Mouse (Mus musculus) stomach, embryonic 16.5 days (tissue): ENCODE results near the gene Slc41a2. TPM values are rescaled to one million over a fixed set of nuclear protein-coding genes. Genes with fewer than 3 reads are reported as not detected.
A peak's percentile ranks its signal among the peaks of the same experiment; 100 is the strongest.

Experiments
- ATAC-seq: fragments of 200-750 bp; cut with Nextera tagmentation; 2 replicates; pipeline ENCODE4 v1.8.0; 2017; ENCODE audit warnings: moderate number of reproducible peaks, moderate TSS enrichment; ENCODE audit not compliant: insufficient read depth, low FRiP score
- H3K27ac ChIP-seq: fragments of 300-500 bp; sonication (generic); 2 replicates; pipeline ENCODE4 v1.5.1; 2014; ENCODE audit warnings: low read length
- H3K27me3 ChIP-seq: fragments of 300-500 bp; sonication (generic); 2 replicates; pipeline ENCODE4 v1.6.1; 2014; ENCODE audit warnings: low read length, control low read depth, mixed read lengths; ENCODE audit not compliant: control insufficient read depth, insufficient read depth
- H3K36me3 ChIP-seq: fragments of 300-500 bp; sonication (generic); 2 replicates; pipeline ENCODE4 v1.6.1; 2014; ENCODE audit warnings: low read length; ENCODE audit not compliant: control insufficient read depth, insufficient read depth
- H3K4me1 ChIP-seq: fragments of 300-500 bp; sonication (generic); 2 replicates; pipeline ENCODE4 v1.6.1; 2014; ENCODE audit warnings: low read length, control low read depth, mixed read lengths; ENCODE audit not compliant: control insufficient read depth, insufficient read depth
- H3K4me2 ChIP-seq: fragments of 300-500 bp; sonication (generic); 2 replicates; pipeline ENCODE4 v1.6.1; 2014; ENCODE audit warnings: low read depth, low read length, mixed read lengths
- H3K4me3 ChIP-seq: fragments of 300-500 bp; sonication (generic); replicated peaks from 2 replicates; pipeline ENCODE4 v1.5.1; 2014; ENCODE audit warnings: mild to moderate bottlenecking, low read length
- H3K9ac ChIP-seq: fragments of 300-500 bp; sonication (generic); 2 replicates; pipeline ENCODE4 v1.6.1; 2014; ENCODE audit warnings: low read length
- H3K9me3 ChIP-seq: fragments of 300-500 bp; sonication (generic); replicated peaks from 2 replicates; pipeline ENCODE4 v1.6.1; 2016; ENCODE audit warnings: low read length, control low read depth; ENCODE audit not compliant: control insufficient read depth
- WGBS: fragments of 180-500 bp; shearing (Covaris S2); extraction: QIAGEN DNeasy Blood & Tissue Kit; methylation state at CpG from one replicate; pipeline ENCODE4 v1.1.7; 2014; 5-methylcytosine and 5-hydroxymethylcytosine counted together
- polyA plus RNA-seq: library from polyadenylated mRNA; unstranded; fragments of >200 nt; fragmentation: Nextera tagmentation; extraction: Ambion mirVana; gene quantifications from 2 replicates; pipeline ENCODE4 v1.2.1, GENCODE M21; 2015

The Slc41a2 gene
- polyA plus RNA-seq, 1 experiment from 2014 or later = 1.0 TPM

GRCm38 (mm10) chr10:83217256-83217655 lies 120.4 kb downstream of the Slc41a2 start:
- 46% methylated on average over 5 of the region's 5 CpGs for WGBS
- H3K9ac ChIP-seq = no peak overlapping the region
- H3K4me3 ChIP-seq = no peak overlapping the region
- H3K36me3 ChIP-seq = no peaks in the 10 kb centered on the region
- no peaks in the 10 kb centered on the region for H3K9me3 ChIP-seq
- H3K27me3 ChIP-seq = no peaks in the 10 kb centered on the region
- H3K4me2 ChIP-seq = no peak overlapping the region
- no peak for ATAC-seq
- peak overlapping the region; percentile 14; the same call in 1 of the 2 replicates for H3K27ac ChIP-seq
- H3K4me1 ChIP-seq = peaks cover 8% of the 10 kb centered on the region; the same call in 1 of the 2 replicates

DNA sequence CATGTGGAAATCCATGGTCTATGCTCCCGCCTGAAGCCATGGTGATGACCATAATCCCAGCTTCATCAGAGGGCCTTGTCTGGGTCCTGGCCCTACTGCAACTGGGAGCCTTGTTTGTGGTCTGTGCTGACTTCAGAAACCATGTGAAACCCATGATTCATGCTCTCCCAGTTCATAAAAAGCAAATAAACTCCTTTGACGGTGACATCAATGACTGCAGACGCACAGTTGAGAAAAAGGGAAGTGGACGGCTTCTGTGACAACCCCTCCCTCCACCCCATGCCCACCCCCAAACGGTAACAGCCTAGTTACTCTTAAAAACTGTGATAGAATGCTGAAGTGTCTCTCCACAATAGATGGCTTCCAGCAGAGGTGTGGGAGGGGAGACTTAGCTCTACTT lies 122.1 kb downstream of the Slc41a2 start:
- H3K4me3 ChIP-seq = no peak overlapping the region
- H3K9me3 ChIP-seq = no peaks in the 10 kb centered on the region
- 55% methylated on average over 5 of the region's 5 CpGs for WGBS
- H3K4me2 ChIP-seq = no peak overlapping the region
- H3K9ac ChIP-seq = no peak overlapping the region
- no peak overlapping the region for H3K27ac ChIP-seq
- no peaks in the 10 kb centered on the region for H3K4me1 ChIP-seq
- H3K27me3 ChIP-seq = no peaks in the 10 kb centered on the region
- no peak for ATAC-seq
- no peaks in the 10 kb centered on the region for H3K36me3 ChIP-seq

GRCm38 (mm10) chr10:83212618-83213017 lies 125.1 kb downstream of the Slc41a2 start:
- WGBS = 87% methylated on average over 4 of the region's 4 CpGs

GRCm38 (mm10) chr10:83210968-83211583 lies 126.6 kb downstream of the Slc41a2 start:
- H3K4me1 ChIP-seq = no peaks in the 10 kb centered on the region; the same call in 1 of the 2 replicates
- H3K4me2 ChIP-seq = no peak overlapping the region
- no peaks in the 10 kb centered on the region for H3K27me3 ChIP-seq
- H3K4me3 ChIP-seq = no peak overlapping the region
- H3K9me3 ChIP-seq = no peaks in the 10 kb centered on the region
- no peaks in the 10 kb centered on the region for H3K36me3 ChIP-seq
- WGBS = 50% methylated on average over 6 of the region's 6 CpGs
- no peak overlapping the region for H3K27ac ChIP-seq
- no peak for ATAC-seq
- H3K9ac ChIP-seq = no peak overlapping the region

More at GRCm38 (mm10) chr10:83212618-83213017, 125.1 kb downstream of the Slc41a2 start:
- no peak overlapping the region for H3K9ac ChIP-seq
- H3K4me2 ChIP-seq = no peak overlapping the region
- ATAC-seq = no peak
- no peak overlapping the region for H3K27ac ChIP-seq
- no peaks in the 10 kb centered on the region; the same call in 1 of the 2 replicates for H3K4me1 ChIP-seq
- no peaks in the 10 kb centered on the region for H3K9me3 ChIP-seq
- no peaks in the 10 kb centered on the region for H3K36me3 ChIP-seq
- no peaks in the 10 kb centered on the region for H3K27me3 ChIP-seq
- no peak overlapping the region for H3K4me3 ChIP-seq

DNA sequence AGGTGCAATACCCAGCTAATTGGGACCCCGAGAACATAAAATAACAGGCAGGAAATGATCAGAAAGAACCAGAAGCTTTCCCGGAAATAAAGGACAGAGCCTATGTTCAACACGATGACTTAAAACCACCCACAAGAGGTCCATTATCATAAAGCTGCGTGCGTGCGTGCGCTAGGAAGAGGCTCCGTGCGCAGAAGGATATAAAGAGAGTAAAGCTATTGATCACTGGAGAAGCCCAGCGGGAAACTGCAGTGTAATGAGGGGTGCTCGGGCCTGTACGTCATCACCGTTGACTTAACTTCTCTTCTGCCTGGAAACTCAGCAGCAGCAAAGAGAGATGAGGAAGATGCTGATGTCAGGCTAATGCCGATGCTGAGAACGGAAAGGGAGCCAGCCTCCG lies 127.6 kb downstream of the Slc41a2 start:
- Histone ChIP-seq H3K9ac (no peak overlapping the region), H3K27me3 (no peaks in the 10 kb centered on the region), H3K36me3 (no peaks in the 10 kb centered on the region), H3K9me3 (no peaks in the 10 kb centered on the region), H3K4me2 (no peak overlapping the region), H3K4me3 (no peak overlapping the region), H3K27ac (no peak overlapping the region), H3K4me1 (no peaks in the 10 kb centered on the region; the same call in 1 of the 2 replicates)
- ATAC-seq = no peak
- WGBS = 73% methylated on average over 16 of the region's 16 CpGs

DNA sequence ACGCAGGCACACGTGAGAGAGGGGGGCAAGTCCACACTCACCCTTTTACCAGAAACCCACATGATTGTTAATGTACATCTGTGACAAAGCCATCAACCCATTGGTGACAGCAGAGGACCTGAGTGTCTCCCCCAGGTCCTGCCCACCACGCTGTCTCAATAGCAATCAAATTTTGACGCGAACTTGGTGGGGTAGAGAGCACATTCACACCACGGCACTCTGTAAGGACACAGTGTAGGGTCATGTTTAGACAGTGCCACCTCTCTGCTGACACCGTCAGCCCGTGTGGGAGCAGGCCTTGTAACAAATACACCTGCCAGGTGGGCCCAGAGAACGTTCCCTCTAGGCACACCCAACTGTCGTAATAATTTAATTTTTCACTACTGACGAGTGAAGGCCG lies 128.3 kb downstream of the Slc41a2 start:
- Histone ChIP-seq H3K27ac (no peak overlapping the region), H3K36me3 (no peaks in the 10 kb centered on the region), H3K4me1 (no peaks in the 10 kb centered on the region; the same call in 1 of the 2 replicates), H3K4me2 (no peak overlapping the region), H3K4me3 (no peak overlapping the region), H3K27me3 (no peaks in the 10 kb centered on the region), H3K9ac (no peak overlapping the region), H3K9me3 (no peaks in the 10 kb centered on the region)
- ATAC-seq = no peak
- 58% methylated on average over 12 of the region's 12 CpGs for WGBS

GRCm38 (mm10) chr10:83208436-83208835 lies 129.2 kb downstream of the Slc41a2 start:
- no peaks in the 10 kb centered on the region for H3K27me3 ChIP-seq
- H3K9me3 ChIP-seq = no peaks in the 10 kb centered on the region
- no peak overlapping the region for H3K27ac ChIP-seq
- no peaks in the 10 kb centered on the region; the same call in 1 of the 2 replicates for H3K4me1 ChIP-seq
- H3K4me3 ChIP-seq = no peak overlapping the region
- no peak overlapping the region for H3K4me2 ChIP-seq
- 53% methylated on average over 7 of the region's 7 CpGs for WGBS
- no peak overlapping the region for H3K9ac ChIP-seq
- H3K36me3 ChIP-seq = no peaks in the 10 kb centered on the region
- no peak for ATAC-seq

DNA sequence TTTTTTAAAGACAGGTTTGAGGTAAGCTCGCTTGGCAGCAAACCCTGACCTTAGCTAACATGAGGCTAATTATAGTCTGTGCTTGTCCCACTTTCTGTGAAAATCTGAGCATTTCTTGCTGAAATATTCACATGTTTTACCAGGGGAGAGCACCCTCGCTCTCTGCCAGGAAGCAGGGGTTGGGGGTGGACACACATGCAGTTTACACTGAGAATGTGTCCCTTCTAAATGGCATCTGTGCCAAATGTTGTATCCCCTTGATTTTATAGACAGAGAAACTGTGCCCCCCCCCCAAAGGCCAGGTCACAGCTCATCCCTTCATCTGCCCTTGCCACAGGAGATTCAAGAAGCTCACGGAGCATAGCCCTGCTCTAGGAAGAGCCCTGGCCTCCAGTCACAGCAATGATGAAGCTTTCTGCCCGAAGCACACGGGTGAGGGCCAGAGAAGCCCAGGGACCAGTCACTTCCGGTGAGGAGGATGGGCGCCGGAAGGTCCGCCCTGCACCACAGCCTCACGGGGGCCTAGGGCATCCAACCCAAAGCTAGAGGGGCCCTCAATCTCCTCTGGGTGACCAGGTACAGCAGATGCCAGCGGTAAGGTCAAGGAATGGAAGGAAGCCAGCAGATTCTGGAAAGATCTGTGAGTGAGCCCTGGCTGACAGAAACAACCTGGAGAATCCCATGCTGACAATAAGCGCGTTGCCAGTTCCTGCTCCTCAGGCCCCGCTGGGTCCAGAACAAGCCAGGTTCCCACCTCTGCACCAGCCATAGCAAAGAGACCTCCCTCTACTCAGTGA lies 134.6 kb downstream of the Slc41a2 start:
- no peaks in the 10 kb centered on the region for H3K4me1 ChIP-seq
- H3K9me3 ChIP-seq = no peaks in the 10 kb centered on the region
- no peak overlapping the region for H3K4me2 ChIP-seq
- ATAC-seq = no peak
- 85% methylated on average over 14 of the region's 14 CpGs for WGBS
- H3K9ac ChIP-seq = no peak overlapping the region
- no peak overlapping the region for H3K27ac ChIP-seq
- no peaks in the 10 kb centered on the region for H3K27me3 ChIP-seq
- H3K36me3 ChIP-seq = no peaks in the 10 kb centered on the region
- no peak overlapping the region for H3K4me3 ChIP-seq

- Histone ChIP-seq H3K9ac (no peak overlapping the region), H3K4me1 (no peaks in the 10 kb centered on the region), H3K4me3 (no peak overlapping the region), H3K4me2 (no peak overlapping the region), H3K27me3 (no peaks in the 10 kb centered on the region), H3K9me3 (no peaks in the 10 kb centered on the region), H3K27ac (no peak overlapping the region), H3K36me3 (no peaks in the 10 kb centered on the region)
- WGBS = 84% methylated on average over 7 of the region's 7 CpGs
- no peak for ATAC-seq
These were observed 136.2 kb downstream of the Slc41a2 start for GRCm38 (mm10) chr10:83201525-83201924.
